Mouse (Mus musculus): ENCODE measurements around the gene Zcwpw1.
A peak's percentile ranks its signal among the peaks of the same experiment; 100 is the strongest.
"Not testable (repeated sequence)": the region's sequence is repeated elsewhere in the genome, so short reads cannot be mapped to it uniquely, and the experiment has no call there.

GRCm38 (mm10) chr5:137857960-137858710, 70.5 kb downstream of the Zcwpw1 start, which contains the start of gene Pilrb1:
- not testable (repeated sequence) for TF ChIP-seq SIN3A (IDR thresholded peaks at IDR 0.05; ENCODE audit: low read length); TBP (IDR thresholded peaks at IDR 0.05; ENCODE audit: low read depth, low read length); KAT2A (conservative IDR thresholded peaks at IDR 0.05; ENCODE audit: low read depth, low read length); POLR2A (IDR thresholded peaks at IDR 0.05; ENCODE audit: control insufficient read depth in 1 of 2, insufficient read depth in 1 of 2, low read depth in 1 of 2, low read length in 2 of 2, poor library complexity in 1 of 2); CTCF (IDR thresholded peaks at IDR 0.05 in 2 of 3, conservative IDR thresholded peaks at IDR 0.05 in 1 of 3; ENCODE audit: control insufficient read depth in 1 of 3, insufficient read depth in 1 of 3, low read depth in 2 of 3, low read length in 3 of 3, poor library complexity in 1 of 3, severe bottlenecking in 1 of 3); CHD2 (IDR thresholded peaks at IDR 0.05; ENCODE audit: low read length); E2F4 (IDR thresholded peaks at IDR 0.05; ENCODE audit: borderline replicate concordance, low read depth, low read length); TCF12 (IDR thresholded peaks at IDR 0.05; ENCODE audit: low read depth, low read length); NRF1 (IDR thresholded peaks at IDR 0.05; ENCODE audit: insufficient read depth, low read depth, low read length, poor library complexity, severe bottlenecking); HCFC1 (IDR thresholded peaks at IDR 0.05; ENCODE audit: low read depth, low read length); JUND (IDR thresholded peaks at IDR 0.05; ENCODE audit: low read depth, low read length)
- peak; percentile 24; the same call in 1 of the 2 replicates for TF ChIP-seq GATA1 (IDR thresholded peaks at IDR 0.05; ENCODE audit: low read depth, low read length)
